Mouse (Mus musculus): ENCODE data around the gene Fbln7.

GRCm38 (mm10) chr2:128887866-128888550 lies 25.2 kb downstream of the Fbln7 start:
- TF ChIP-seq CTCF (IDR thresholded peaks at IDR 0.05; ENCODE audit: borderline replicate concordance, control insufficient read depth, extremely low read depth, insufficient read depth, low read length, poor library complexity) = no peak
- no peak for TF ChIP-seq POLR2A (IDR thresholded peaks at IDR 0.05; ENCODE audit: control insufficient read depth, extremely low read depth, insufficient read depth, low read length, poor library complexity)

Measured in thymus, adult 2 months (tissue).